Mouse (Mus musculus) heart, adult 2 months (tissue): ENCODE data around the gene Lpin2.

ENCODE experiments used
- CTCF ChIP-seq: fragments of 200-600 bp; IDR thresholded peaks from 2 replicates; pipeline ENCODE4 v1.8.1; 2022; ENCODE audit warnings: antibody characterized with exemption, mild to moderate bottlenecking, moderate library complexity
- POLR2A ChIP-seq: fragments of 200-500 bp; IDR thresholded peaks from 2 replicates; pipeline ENCODE4 v1.6.1; 2011; ENCODE audit warnings: mild to moderate bottlenecking, low read depth, low read length, control low read depth; ENCODE audit not compliant: insufficient read depth

GRCm38 (mm10) chr17:71214514-71215240, 32.3 kb downstream of the Lpin2 start:
- TF ChIP-seq POLR2A (no peak), CTCF (no peak)
